Mouse (Mus musculus) lung, embryonic 16.5 days (tissue): ENCODE results near the gene Zbtb32. TPM values are rescaled to one million over a fixed set of nuclear protein-coding genes. Genes with fewer than 3 reads are reported as not detected.

Experiments
- ATAC-seq: fragments of 200-750 bp; cut with Nextera tagmentation; 2 replicates; pipeline ENCODE4 v1.8.0; 2017; ENCODE audit warnings: low read depth, mild to moderate bottlenecking, moderate library complexity
- H3K27ac ChIP-seq: fragments of 300-500 bp; sonication (generic); 2 replicates; pipeline ENCODE4 v1.5.1; 2014; ENCODE audit warnings: mild to moderate bottlenecking, control low read depth, low read length
- H3K27me3 ChIP-seq: fragments of 300-500 bp; sonication (generic); 2 replicates; pipeline ENCODE4 v1.6.1; 2014; ENCODE audit warnings: low read depth, low read length, mixed read lengths; ENCODE audit not compliant: control insufficient read depth, insufficient read depth
- H3K36me3 ChIP-seq: fragments of 300-500 bp; sonication (generic); 2 replicates; pipeline ENCODE4 v1.6.1; 2014; ENCODE audit warnings: low read length; ENCODE audit not compliant: control insufficient read depth, insufficient read depth
- H3K4me1 ChIP-seq: fragments of 300-500 bp; sonication (generic); replicated peaks from 2 replicates; pipeline ENCODE4 v1.6.1; 2014; ENCODE audit warnings: low read length, mixed read lengths; ENCODE audit not compliant: control insufficient read depth, insufficient read depth
- H3K4me2 ChIP-seq: fragments of 300-500 bp; sonication (generic); 2 replicates; pipeline ENCODE4 v1.6.1; 2014; ENCODE audit warnings: low read depth, low read length, control low read depth
- H3K4me3 ChIP-seq: fragments of 300-500 bp; sonication (generic); 2 replicates; pipeline ENCODE4 v1.5.1; 2014; ENCODE audit warnings: mild to moderate bottlenecking, low read length, control low read depth
- H3K9ac ChIP-seq: fragments of 300-500 bp; sonication (generic); 2 replicates; pipeline ENCODE4 v1.6.1; 2014; ENCODE audit warnings: low read length, control low read depth
- H3K9me3 ChIP-seq: fragments of 300-500 bp; sonication (generic); 2 replicates; pipeline ENCODE4 v1.6.1; 2016; ENCODE audit warnings: low read length; ENCODE audit not compliant: control insufficient read depth
- WGBS: fragments of 180-500 bp; shearing (Covaris S2); extraction: QIAGEN DNeasy Blood & Tissue Kit; methylation state at CpG from one replicate; pipeline ENCODE4 v1.1.7; 2014; 5-methylcytosine and 5-hydroxymethylcytosine counted together
- polyA plus RNA-seq: library from polyadenylated mRNA; unstranded; fragments of >200 nt; fragmentation: Nextera tagmentation; extraction: Ambion mirVana; gene quantifications from 2 replicates; pipeline ENCODE4 v1.2.1, GENCODE M21; 2015

The Zbtb32 gene
- polyA plus RNA-seq, 1 experiment from 2014 or later: 4.6 TPM

- Histone ChIP-seq H3K27ac (no peak overlapping the region), H3K4me2 (no peak overlapping the region), H3K4me3 (no peak overlapping the region), H3K9me3 (no peaks in the 10 kb centered on the region), H3K9ac (no peak overlapping the region), H3K36me3 (peaks cover 44% of the 10 kb centered on the region), H3K27me3 (no peaks in the 10 kb centered on the region), H3K4me1 (no peaks in the 10 kb centered on the region)
- no peak for ATAC-seq
- 88% methylated on average over 3 of the region's 3 CpGs for WGBS
These were observed 20.5 kb upstream of the Zbtb32 start for GRCm38 (mm10) chr7:30619202-30619601.

DNA sequence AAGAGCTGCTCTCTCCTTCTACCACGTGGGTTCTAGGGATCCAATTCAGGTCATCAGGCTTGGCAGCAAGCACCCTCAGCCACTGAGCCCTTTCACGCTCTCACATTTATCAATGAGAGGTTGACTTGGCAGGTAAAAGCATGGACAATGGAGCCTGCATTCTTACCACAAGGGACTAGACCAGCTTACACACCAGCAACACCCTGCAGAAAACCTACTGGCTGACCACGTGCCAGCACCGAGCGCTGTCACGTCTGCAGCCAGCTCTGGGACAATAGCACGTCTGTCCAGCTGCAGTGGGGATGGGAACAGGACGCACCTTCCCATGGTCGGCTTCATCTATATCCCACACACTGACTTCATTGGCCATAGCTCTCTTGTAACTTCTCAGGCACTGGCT, 19.9 kb upstream of the Zbtb32 start:
- Histone ChIP-seq H3K4me2 (no peak overlapping the region), H3K4me1 (no peaks in the 10 kb centered on the region), H3K27ac (no peak overlapping the region), H3K36me3 (peaks cover 39% of the 10 kb centered on the region), H3K9ac (no peak overlapping the region), H3K9me3 (no peaks in the 10 kb centered on the region), H3K4me3 (no peak overlapping the region), H3K27me3 (no peaks in the 10 kb centered on the region)
- no peak for ATAC-seq
- WGBS: 91% methylated on average over 9 of the region's 9 CpGs

DNA sequence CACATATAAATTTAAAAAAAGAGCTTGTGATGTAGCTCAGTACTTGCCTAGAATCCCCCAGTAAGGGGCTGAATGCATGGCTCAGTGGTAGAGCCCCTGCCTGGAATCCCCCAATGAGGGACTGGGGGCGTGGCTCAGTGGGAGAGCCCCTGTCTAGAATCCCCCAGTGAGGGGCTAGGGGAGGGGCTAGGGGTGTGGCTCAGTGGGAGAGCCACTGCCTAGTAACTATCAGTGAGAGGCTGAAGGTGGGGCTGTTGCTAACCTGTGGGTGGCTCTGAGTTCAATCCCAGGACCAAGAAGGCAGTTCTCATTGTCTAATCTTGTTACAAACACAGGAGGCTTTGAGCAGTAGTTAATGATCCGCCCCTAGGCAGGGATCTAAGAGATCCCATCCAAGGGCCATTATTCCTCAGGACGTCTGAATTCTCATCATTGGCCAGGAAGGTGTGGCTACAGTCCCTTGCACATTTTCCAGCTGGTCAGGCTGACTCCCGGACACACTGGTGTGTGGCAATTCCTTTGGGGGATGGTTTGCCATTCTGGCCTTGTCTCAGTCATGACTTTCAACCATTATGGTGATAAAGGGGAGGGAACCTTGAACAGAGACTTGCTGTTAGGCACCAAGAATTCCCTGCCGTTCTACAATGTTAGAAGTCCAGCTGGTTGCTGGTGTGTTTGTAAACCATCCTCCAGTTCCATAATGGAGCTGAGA, 16.5 kb upstream of the Zbtb32 start:
- 50% methylated on average over 5 of the region's 5 CpGs for WGBS
- no peaks in the 10 kb centered on the region for H3K4me1 ChIP-seq
- no peak overlapping the region for H3K4me3 ChIP-seq
- ATAC-seq: peak; percentile 41; the same call in 1 of the 2 replicates
- peaks cover 21% of the 10 kb centered on the region for H3K36me3 ChIP-seq
- H3K27me3 ChIP-seq: no peaks in the 10 kb centered on the region
- H3K9ac ChIP-seq: no peak overlapping the region
- H3K27ac ChIP-seq: no peak overlapping the region
- no peaks in the 10 kb centered on the region for H3K9me3 ChIP-seq
- no peak overlapping the region for H3K4me2 ChIP-seq

GRCm38 (mm10) chr7:30614454-30614853, 15.7 kb upstream of the Zbtb32 start:
- no peak overlapping the region for H3K9ac ChIP-seq
- no peak for ATAC-seq
- H3K4me3 ChIP-seq: no peak overlapping the region
- H3K4me1 ChIP-seq: no peaks in the 10 kb centered on the region
- H3K27ac ChIP-seq: no peak overlapping the region
- no peaks in the 10 kb centered on the region for H3K9me3 ChIP-seq
- peaks cover 19% of the 10 kb centered on the region for H3K36me3 ChIP-seq
- H3K4me2 ChIP-seq: no peak overlapping the region
- WGBS: 59% methylated on average over 2 of the region's 2 CpGs
- no peaks in the 10 kb centered on the region for H3K27me3 ChIP-seq

DNA sequence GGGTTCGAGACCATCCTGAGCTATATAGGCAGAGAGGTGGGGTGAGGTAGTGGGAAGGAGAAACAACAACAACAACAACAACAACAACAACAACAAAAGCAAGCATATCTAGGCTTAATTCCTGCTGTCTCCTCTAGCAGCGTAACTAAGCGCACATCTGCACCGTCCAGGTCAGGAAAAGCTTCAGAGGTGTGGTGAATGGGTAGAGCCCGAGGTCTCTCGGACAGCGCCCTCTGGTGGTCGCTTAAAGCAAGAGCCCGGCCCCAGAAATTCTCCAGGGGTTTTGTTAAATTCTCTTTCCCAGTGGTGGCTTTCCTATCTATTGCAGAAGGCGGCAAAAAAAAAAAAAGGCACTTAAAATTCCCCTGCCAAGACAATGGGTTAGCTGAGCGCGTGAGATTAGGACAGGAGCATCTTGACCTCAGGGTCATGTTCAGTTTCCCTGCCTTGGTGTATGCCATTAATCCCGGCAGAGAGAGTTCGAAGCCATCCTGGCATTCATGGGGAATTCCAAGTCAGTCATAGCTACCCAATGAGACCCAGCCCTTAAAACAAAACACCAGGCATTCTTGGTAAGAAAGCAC, 14.9 kb upstream of the Zbtb32 start:
- Histone ChIP-seq H3K4me2 (no peak overlapping the region), H3K9ac (no peak overlapping the region), H3K36me3 (peaks cover 14% of the 10 kb centered on the region), H3K4me1 (no peaks in the 10 kb centered on the region), H3K4me3 (no peak overlapping the region), H3K27ac (no peak overlapping the region), H3K9me3 (no peaks in the 10 kb centered on the region), H3K27me3 (no peaks in the 10 kb centered on the region)
- peak; percentile 67; the same call in 1 of the 2 replicates for ATAC-seq
- WGBS: 18% methylated on average over 14 of the region's 14 CpGs

DNA sequence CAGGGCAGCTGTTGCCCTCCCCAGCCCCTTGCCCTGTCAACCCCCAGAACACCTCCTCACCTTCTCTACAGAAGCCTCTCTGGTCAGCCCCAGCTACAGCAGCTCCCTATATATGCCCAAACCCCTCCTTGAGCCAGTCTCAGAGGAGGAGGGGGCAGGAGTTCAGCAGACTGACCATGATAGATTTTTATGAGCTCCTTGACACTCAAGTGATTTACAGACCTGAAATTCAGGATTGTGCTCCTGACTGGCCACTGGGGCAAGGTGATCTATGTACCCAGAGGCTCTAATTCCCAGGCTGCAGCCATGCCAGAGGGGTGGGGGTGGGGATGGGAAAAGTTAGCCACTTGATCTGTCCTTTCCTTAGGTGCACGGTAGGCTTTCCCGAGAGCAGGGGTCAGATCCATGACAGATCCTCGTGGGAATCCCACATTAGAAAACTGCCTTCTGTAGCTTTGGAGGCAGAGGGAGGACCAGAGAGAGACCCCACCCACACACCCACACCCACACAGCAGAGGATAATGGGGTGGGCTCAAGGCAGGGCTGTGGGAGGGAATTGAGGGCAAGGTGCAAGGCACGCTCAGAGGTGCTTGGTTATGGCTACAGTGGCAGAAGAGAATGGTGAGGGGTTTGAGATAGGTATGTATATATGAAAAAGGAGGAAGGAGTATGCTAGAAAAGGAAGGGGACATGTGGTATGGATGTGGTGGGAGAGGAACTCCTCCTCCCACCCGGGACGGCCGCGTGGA, 14.1 kb upstream of the Zbtb32 start, which contains the start of gene Upk1a:
Gene Upk1a (minus strand): TSS at position 194 of the 749 bp plus-strand sequence.
- H3K4me1 ChIP-seq: no peaks in the 10 kb centered on the region
- 59% methylated on average over 8 of the region's 8 CpGs for WGBS

GRCm38 (mm10) chr7:30610043-30610442, 11.3 kb upstream of the Zbtb32 start:
- Histone ChIP-seq H3K36me3 (no peaks in the 10 kb centered on the region), H3K4me2 (no peak overlapping the region), H3K27me3 (no peaks in the 10 kb centered on the region), H3K27ac (no peak overlapping the region), H3K9me3 (no peaks in the 10 kb centered on the region), H3K4me1 (no peaks in the 10 kb centered on the region), H3K9ac (no peak overlapping the region), H3K4me3 (no peak overlapping the region)
- 50% methylated on average over 7 of the region's 7 CpGs for WGBS
- no peak for ATAC-seq

More for the DNA sequence above, 14.1 kb upstream of the Zbtb32 start, which contains the start of gene Upk1a:
- Histone ChIP-seq H3K27ac (no peak within 1 kb of the TSS), H3K9ac (no peak within 1 kb of the TSS; the same call in 1 of the 2 replicates), H3K27me3 (no peaks in the 10 kb centered on the region), H3K9me3 (no peaks in the 10 kb centered on the region), H3K4me3 (no peak within 1 kb of the TSS), H3K36me3 (peaks cover 12% of the 10 kb centered on the region), H3K4me2 (no peak within 1 kb of the TSS)
- no peak for ATAC-seq

DNA sequence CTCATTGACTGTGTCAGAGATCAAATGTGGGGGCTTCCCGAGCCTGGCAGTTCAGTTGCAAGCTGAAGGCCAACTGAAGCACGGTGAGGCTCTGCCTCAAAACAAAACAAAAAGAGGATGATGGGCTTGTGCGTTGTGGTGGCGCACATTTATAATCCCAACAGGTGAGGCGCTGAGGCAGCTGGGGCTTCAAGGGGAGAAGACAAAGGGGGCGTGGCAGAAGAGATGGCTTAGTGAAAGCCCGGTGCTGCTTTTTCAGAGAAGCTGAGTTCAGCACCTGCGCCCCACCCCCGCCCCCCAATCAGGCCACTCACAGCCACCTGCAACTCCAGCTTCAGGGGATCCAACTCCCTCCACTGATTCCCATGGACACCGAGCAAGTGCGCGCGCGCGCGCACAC, 9.8 kb upstream of the Zbtb32 start:
- Histone ChIP-seq H3K4me1 (no peaks in the 10 kb centered on the region), H3K4me2 (no peak overlapping the region), H3K27ac (no peak overlapping the region), H3K9ac (peak overlapping the region; percentile 5; the same call in 1 of the 2 replicates), H3K27me3 (no peaks in the 10 kb centered on the region), H3K9me3 (no peaks in the 10 kb centered on the region), H3K4me3 (no peak overlapping the region), H3K36me3 (no peaks in the 10 kb centered on the region)
- no peak for ATAC-seq
- WGBS: 47% methylated on average over 15 of the region's 16 CpGs

- peak; percentile 75; the same call in 1 of the 2 replicates for ATAC-seq
- Histone ChIP-seq H3K27me3 (no peaks in the 10 kb centered on the region), H3K27ac (no peak overlapping the region), H3K9ac (peak overlapping the region; percentile 5; the same call in 1 of the 2 replicates), H3K36me3 (no peaks in the 10 kb centered on the region), H3K4me3 (no peak overlapping the region), H3K4me2 (no peak overlapping the region), H3K4me1 (peaks cover 3% of the 10 kb centered on the region), H3K9me3 (no peaks in the 10 kb centered on the region)
- WGBS: 25% methylated on average over 8 of the region's 8 CpGs
These were observed 9.1 kb upstream of the Zbtb32 start for GRCm38 (mm10) chr7:30607706-30608309.
